Mouse (Mus musculus) A20 (cell line): ENCODE data around the gene Kazn.

Experiments
- DNase-seq: peaks from one replicate; pipeline ENCODE4 v3.0.0-alpha.2; 2011; ENCODE audit warnings: low read depth, low spot score

The Kazn gene

DNA sequence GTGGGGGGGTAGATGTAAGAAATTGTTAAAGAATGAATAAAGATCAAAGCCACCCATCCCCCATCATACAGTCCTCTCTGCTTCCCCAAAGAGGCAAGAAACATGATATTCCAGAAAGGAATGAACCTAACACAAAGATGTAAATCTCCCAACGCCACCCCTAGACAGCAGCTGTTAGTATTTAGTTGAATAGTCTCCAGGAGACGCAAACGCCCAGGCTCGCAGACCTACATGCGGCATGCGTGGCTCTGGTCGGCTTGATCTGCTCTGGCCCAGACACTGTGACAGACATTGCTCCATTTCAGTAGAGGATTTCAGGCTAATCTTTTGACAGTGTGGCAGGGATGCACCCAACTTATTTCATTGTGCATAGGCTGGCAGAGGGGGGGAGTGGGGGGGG, 120.7 kb downstream of the Kazn start:
- no peak for DNase-seq

DNA sequence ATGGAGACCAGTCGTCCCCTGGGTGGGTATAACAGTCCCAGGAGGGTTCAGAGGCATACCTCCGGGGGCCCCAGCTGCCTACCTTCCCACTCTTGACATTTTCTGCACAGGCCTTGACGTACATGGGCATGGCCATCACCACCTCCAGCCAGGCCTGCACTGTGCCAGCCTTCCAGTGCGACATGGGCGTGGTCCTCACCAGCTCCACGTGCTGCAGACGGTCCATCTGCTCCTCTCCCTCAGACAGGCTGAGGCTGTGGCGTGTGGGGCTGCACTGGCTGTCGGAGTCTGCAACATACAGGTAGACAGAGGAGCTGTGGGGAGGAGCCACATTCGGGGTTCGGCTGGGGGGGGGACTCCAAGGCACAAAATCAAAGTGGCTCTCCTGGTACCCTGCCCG, 121.2 kb downstream of the Kazn start:
- no peak for DNase-seq

DNA sequence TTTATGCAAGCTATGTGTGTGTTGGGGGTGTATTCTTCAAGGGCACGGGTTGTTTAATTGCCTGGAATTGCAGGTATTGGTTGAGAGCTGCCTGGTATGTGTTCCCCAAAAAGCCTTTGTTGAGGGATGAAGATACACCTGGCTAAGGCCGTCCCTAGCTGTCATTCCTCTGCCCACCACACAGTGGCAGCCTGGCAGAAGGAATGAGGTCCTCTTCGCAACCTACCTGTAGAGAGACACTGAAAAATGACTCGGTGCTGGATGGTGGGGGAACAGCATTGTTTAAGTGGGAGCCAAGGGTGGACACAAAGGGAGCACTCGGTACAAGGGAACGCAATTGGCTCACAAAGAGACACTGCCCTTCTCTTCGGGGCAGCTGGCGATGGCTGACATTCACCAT, 125.9 kb downstream of the Kazn start:
- DNase-seq: peak; percentile 37

DNA sequence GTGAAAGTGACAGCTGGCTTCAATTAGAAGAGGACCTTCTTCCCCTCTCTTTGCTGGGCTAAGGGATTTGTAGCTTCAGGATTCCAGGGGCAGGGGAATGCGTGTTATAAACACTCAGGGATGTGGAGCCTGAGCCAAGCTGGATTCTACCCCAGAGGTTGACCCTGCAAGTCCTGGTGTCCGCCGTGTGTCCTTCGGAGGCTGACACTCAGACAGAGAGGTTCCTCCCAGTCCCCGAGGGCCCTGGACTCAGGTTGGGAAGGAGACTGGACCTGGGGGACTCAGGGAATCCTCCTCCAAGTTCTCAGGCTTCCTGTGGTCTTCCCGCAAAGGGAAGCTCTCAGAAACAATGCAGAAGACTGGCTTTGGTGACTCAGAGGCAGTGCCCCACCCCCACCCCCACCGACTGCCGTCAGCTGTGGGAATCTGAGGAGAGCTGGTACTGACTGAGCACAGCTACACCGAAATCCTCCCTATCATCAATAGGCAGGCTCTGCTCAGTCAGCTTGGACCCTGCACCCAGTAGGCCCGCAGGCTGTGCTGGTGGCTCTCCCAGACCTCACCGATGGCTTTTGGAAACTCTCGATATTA, 136.0 kb downstream of the Kazn start:
- no peak for DNase-seq

DNA sequence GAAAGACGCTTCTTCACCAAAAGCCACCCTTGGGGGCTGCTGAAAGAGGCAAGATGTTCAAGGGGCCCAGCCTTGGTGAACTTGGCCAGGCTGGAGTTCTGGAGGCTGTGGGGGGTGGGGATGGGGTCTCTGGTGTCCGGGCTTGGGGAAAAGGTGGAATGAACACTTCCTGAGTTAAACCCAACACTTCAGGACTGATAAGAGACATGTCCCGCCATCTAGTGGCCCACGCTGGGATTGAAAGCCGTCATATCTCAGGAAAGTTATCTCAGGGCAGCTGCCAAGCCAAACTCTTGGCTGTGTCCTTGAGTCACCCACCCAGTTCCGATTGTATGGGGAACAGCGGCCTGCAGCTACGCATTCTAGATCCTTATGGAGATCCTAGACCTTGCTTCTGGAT, 140.9 kb downstream of the Kazn start:
- peak; percentile 59 for DNase-seq

DNA sequence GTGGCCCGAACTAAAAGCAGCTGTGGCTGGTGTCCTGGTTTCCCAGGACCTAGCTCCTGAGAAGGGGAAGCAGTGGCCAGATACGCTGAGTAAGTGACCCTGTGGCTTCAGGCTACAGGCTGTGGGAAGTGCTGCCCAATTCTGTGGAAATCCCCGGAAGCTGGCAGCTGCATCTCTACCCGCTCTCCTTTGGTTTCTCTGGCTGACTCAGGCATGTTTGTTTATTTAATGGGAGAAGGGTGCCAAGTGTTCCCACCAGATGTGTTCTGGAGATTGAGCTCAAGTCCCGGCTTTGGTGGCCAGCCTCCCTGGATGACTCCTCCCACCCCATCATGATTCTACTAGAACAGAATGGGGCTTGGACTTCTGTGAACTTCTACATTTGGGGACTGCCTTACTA, 141.3 kb downstream of the Kazn start:
- DNase-seq: no peak

DNA sequence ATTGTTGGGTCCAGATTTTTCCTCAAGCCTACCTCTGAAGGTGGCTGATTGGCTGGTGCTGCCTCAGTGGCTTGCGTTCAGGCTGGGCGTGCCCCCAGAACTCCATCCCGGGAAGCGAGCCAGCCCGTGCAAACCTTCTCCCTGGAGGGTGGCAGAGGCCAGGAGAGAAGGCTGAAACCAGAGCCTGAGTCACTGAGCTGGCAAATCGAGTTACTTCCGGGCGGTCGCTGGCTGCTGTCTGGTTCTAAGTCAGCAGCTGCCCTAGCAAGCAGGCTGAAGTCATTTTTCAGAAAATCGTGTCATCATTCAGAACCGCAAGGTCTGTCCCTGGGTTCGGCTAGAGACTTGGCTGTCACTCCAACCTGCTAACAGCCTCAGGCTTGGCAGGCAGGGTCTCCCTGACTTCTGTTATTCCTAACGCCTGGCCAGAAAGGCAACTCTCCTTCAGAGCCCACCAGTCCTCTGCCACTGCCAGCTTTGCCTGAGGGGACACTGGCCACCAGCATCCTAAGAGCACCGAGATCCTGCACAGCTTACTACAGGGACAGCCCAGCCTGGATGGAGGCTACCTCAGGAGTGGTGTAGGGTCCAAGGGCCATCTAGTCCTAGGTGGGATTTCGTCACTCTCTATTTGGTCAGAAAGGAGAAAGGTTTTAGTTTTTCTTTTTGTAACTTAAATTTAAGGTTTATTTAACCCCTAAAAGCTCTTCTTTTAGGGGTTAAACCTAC, 143.5 kb downstream of the Kazn start:
- DNase-seq: no peak

DNA sequence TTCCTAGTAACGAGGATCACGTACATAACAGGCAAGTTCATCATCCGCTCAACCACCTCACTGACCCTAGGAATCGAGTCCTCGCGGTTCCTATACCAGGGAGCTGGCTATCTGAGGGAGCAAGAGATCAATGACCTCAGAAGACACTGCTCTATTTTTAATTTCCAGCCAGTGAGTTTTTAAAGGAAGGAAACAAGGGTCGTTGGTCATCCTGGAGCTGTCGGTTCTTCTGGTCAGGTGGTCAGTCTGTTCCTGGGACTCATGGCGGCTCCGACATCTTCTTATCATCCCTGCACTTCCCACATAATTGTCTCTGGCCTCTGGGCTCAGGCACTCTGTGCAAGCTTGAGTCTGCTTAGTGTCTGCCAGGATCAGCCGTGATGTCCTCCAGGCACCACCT, 144.8 kb downstream of the Kazn start:
- no peak for DNase-seq

DNA sequence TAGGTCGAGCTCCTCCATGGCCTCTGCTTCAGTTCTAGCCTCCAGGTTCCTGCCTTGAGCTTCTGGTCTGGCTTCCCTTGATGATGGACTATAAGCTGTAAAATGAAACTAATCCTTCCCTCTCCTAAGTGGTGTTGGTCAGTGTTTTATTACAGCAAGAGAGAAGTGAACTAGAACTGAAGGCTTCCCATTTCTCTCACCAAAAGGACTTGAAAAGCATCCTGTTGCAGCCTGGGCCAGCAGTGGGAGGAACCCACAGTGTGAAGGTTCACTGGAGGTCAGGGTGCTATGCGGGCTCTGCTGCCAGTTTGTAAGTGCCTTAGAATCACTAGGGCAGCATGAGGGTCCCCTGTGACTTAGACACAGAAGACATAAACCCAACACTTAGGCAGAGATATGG, 148.1 kb downstream of the Kazn start:
- DNase-seq: no peak

DNA sequence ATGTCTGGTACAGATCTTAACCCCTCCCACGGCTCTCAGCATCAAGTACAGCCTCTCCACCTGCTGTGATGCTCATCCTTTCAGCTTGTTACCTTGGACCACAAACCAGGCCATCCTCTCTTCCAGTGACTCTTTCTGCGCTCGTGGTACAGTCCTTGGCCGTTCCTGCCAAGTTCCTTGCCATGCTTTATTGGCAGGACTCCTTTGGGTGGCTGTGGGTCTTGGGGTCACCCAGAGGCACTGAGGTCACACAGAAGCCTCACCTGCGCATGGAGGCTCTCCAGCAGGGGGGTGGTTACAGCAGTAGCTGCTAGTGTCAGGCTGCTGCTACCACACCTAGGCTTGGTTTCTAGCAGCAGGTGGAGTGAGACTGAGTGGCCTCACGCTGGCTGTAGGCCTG, 149.2 kb downstream of the Kazn start:
- no peak for DNase-seq

DNA sequence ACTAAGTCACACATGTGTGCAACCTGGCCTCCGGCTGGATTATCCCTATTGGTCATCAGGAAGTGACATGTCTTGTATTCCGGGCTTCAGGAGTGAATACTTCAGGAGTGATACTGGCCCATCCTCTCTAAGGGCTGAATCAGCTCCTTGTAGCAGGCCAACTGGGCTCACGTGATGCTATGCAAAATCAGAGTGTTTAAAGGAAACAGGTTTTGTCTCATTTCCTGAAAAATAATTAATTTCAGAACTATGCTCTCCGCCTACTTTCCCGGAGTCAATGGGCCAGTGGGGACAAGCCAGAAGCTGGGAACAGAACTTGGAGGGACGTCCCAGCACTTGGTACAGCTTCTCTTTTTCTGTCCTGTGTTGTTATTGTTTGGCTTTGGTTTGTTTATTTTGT, 150.4 kb downstream of the Kazn start:
- DNase-seq: peak; percentile 45

DNA sequence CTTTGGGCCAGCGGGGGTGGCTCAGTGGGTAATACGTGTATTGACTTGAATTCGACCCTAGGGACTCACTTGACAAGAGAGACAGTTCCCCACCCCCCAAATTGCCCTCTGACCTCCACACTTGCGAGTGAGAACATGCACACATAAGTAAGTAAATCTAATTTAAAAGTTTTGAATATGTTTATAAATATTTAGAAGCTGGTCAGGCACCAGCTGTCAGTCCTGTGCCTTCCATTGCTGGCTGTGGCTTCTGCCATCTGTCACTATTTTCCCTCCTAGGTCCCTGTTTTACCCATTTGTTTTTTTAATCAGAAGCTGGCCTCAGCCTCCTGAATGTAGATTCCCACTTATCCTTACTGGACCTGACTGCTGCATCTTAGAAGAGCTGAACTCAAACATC, 150.8 kb downstream of the Kazn start:
- DNase-seq: no peak

DNA sequence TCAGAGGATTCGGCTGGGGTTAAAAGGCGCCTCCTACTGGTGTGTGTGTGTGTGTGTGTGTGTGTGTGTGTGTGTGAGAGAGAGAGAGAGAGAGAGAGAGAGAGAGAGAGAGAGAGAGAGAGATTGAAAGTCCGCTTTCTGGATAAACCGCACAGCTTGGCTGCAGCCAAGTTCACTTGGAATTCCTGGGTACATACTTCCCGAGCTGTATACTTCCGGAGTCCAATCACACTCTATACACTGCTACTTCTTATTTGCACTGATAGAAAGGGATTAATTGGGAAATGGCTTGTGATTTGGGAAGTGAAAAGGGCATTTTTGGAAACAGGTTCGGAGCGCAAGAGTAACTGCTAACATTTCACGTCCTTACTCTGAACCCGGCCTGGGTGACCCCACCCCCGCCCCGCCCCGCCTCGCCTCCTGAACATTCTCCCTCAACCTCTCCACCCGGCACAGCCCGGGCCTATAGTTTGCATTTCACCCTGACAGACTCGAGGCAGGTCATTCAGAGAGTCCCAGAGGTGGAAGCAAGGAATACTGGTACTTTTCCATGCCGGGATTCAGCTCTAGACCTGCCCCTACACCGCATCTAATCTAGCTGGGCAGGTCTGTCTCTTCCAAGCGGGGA, 154.2 kb downstream of the Kazn start:
- DNase-seq: no peak

DNA sequence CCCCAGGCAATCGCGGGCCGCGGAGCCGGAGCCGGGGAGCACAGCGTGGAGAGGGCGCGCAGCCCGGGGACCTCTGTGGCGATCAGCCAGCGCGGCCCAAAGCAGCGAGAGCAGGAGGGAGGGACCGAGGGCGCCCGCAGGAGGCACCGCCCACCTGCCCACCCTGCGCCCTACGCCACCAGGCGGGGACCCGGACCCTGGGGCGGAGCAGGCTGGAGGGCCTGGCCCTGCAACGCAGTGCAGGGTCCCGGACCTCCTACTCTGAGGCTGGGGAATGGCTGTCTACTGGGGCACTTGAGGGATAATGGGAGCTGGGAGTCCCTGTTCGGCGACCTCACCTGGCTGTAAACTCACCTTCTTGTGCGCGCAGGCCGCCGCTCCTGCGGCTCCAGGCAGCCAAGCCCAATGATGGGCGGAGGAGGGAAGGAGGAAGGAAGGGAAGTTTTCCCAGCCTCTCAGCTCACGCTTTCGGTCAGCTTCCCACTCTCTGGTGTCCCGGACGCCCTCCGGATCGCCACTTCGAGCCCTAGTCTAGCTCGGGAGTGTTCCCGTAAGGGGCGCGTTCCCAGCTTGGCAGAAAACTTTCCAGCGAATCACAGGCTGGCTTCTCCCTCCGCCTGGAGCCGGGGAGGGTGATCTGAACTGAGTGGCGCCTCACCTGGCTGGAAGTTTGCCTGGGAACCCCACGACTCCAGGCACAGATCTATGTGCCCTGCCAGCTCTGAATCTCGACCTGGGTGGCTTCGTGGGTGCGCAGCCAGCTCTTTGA, 154.9 kb downstream of the Kazn start, which contains the start of gene Tmem51:
Tmem51 (minus strand) TSS at position 174 of the 769 bp plus-strand sequence.
- peak; percentile 76 for DNase-seq

DNA sequence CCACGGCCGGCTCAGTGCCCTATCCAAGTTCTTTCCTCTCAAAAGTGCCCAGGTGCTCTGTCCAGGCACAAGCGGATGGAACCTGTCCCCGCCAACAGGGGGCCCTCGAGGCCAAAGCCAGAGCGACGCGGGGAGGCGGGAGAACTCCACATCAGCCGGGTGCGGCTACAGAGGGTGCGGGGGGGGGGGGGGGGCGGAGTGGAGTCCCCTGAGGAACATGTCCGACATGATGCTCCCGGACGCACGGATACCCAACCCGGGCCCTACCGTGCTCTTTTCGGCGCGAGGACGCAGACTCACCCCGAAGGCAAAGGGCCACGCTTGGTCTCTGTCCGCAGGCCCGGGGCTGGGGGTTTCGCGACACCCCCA, 155.5 kb downstream of the Kazn start:
- DNase-seq: peak; percentile 84

DNA sequence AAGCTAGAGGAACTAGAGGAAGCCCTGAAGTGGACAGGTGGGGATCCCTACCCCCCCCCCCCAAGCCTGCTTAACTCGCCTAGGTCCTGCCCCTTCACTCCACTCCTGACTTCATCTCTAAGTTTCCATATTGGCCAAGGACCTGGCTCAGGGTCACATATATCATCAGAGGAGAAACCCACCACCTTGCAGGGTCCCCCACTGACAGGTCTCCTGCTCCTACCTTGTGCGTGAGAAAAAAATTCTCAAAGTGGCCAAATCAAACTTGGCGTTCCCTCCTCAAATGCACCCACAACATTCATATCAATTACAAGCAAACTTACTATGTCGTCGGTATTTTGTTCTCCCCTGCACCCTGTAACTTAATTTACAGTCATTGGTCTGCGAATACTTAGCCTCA, 156.0 kb downstream of the Kazn start:
- DNase-seq: no peak

DNA sequence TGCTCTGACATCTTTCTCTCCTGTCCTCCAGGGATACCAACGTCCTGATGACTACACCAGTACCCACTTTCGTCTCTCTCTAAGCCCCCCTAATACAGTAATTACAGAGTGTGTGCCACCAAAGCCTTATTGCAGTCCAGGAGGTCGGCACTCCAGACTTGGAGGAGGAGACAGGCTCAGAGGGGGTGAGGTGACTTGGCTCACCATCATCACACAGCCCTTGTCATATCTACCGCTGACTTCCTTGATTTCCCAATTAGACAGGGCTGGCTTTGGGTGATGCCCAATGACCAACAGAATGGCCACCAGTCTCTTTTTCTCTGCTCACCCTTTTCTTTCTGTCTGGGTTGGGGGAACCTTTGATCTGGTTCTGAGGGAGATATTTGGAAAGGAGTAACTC, 156.5 kb downstream of the Kazn start:
- DNase-seq: no peak

DNA sequence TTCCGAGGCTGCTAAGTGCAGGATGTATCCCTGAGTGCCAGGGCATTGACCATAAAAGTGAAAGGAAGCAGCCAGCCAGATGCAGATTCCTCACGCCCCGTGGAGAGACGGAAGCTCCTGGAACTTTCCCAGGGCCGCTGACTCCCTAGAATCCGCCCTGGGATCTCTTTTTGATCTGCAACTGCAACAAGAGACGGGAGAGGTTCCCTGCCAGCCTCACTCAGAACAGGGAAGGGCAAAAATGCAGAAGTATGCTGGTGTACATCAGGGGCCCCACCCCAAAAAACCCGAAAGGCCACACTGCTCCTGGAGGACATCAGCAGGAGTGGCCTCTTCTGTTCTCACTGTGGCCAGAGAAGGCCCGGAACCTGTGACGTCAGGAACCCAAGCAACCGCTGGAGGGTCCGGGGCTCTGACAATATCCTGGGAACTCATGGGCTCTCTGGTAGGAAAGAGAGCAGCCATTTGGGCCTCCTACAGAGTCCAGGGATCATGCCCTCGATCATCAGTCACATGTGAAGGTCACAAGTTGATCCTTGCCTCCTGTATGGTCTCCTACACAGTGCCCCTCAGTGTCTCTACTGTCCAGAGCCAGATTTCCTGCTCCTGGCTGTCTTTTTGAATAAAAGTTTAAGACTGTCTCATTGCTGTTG, 157.4 kb downstream of the Kazn start:
- DNase-seq: no peak

DNA sequence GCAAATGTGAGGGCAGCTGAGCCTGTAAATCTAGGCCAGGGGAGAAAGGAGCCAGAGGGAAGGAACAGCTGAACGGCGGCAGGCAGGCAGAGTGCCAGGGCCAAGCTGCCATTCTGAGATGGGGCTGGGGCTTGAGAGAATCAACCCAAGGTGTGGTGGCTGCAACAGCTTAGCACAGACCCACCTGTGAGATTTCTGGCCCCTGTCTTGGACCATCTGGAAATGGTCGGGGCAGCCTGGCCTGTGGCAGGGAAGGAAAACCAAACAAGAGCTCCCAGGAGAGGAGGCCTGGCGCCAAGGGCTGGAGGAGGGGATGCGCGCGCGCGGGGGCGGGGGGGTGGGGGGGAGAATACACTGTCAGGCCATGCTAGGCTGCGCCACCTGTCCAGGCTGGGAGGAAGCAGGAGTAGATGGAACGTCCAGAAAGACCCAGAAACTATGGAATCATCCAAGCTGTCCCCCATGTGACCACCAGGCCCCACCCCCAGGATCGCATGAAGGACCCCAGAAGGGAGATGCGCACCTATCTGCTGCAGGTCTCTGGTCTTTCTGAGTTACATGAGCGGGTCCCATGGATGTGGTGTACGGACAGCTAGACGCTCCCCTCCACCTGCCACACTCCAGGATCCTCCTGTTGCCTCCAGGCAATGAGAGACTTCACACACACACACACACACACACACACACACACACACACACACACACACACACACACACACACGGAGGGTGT, 158.1 kb downstream of the Kazn start:
- no peak for DNase-seq

DNA sequence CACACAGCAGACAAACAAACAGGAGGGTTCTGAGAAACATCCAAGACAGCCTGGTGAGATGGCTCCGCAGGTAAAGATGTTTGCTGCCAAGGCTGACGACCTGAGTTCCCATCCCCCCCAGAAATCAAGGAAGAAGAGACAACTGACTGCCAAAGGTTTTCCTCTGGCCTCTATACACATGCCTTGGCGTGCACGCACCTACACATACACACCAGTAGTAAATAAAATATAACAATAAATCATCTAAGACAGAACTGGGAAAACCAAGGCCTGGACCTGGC, 158.8 kb downstream of the Kazn start:
- DNase-seq: no peak

DNA sequence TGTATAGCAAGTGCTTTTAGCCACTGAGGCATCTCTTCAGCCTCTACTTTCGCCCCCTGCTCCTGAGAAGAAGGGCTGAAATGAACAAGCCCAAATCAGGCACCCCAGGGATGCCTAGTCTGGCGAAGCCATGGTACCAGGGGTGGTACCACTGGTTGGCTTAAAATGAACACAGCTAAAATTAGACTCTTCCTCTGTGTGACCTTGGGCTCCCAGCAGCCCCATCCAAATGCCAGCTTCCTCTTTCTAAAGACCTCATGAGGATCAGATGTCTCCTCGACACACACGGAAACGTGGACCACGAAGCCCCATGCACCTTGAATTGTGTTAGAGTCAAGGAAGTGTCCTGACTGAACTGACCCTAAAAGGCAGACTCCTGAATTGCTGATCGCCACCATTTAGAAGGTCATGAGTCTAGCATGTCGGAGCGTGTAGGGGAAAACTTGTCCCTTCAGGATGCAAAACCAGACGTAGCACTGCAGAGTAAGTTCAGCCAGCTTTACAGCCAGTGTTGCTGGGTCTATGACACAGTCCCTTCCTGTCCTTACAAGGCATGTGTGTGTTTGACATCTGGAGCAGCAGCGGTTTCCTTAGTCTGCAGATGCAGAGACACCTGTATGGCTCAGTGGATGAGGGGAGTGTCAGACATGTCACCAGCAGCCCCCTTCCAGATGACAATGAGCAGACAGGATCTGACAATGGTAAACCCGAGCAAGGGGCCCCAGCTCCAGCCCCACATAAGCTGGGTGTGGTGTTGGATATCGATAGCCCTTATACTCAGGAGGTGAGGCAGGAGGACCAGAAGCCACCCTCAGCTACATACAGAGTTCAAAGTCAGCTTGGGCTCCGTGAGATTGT, 159.3 kb downstream of the Kazn start:
- DNase-seq: peak; percentile 50
